Mouse (Mus musculus): ENCODE results near the gene Zscan4c.
"Not testable (repeated sequence)": the region's sequence is repeated elsewhere in the genome, so short reads cannot be mapped to it uniquely, and the experiment has no call there.

Zscan4c gene

GRCm38 (mm10) chr7:11005445-11005844, at the start of gene Zscan4c:
Zscan4c (plus strand) TSS chr7:11005745.
- DNase-seq (ENCODE audit: low read depth, low spot score): not testable (repeated sequence)
